Mouse (Mus musculus) large intestine, adult 2 months (tissue): ENCODE results near the gene Olfr1367. TPM values are rescaled to one million over a fixed set of nuclear protein-coding genes. Genes with fewer than 3 reads are reported as not detected.

Source experiments
- DNase-seq: peaks from one replicate; pipeline ENCODE4 v3.0.0-alpha.2; 2012; ENCODE audit warnings: low read depth, low spot score
- WGBS: fragments of 180-500 bp; shearing (Covaris S2); methylation state at CpG from one replicate; pipeline ENCODE4 v1.1.7; 2018; 5-methylcytosine and 5-hydroxymethylcytosine counted together
- polyA plus RNA-seq: library from polyadenylated mRNA; depleted of rRNA; stranded (reverse); fragments of >200 nt; gene quantifications from 2 replicates; pipeline ENCODE4 v1.2.3, GENCODE M21; 2012; rRNA removed

The Olfr1367 gene
- not detected in 2 replicates for polyA plus RNA-seq

GRCm38 (mm10) chr13:21346610-21347009 is at the start of gene Olfr1367:
Gene Olfr1367, plus strand, starts transcription at chr13:21346910.
- WGBS: 86% methylated on average over 1 of the region's 1 CpGs
- no peak for DNase-seq

GRCm38 (mm10) chr13:21298557-21298956 is 48.2 kb upstream of the Olfr1367 start:
- no peak for DNase-seq
- 42% methylated on average over 3 of the region's 3 CpGs for WGBS

GRCm38 (mm10) chr13:21304483-21305066 is 42.1 kb upstream of the Olfr1367 start:
- 58% methylated on average over 3 of the region's 3 CpGs for WGBS
- DNase-seq: no peak

- 51% methylated on average over 2 of the region's 2 CpGs for WGBS
- no peak for DNase-seq
These were observed 36.9 kb upstream of the Olfr1367 start for GRCm38 (mm10) chr13:21309788-21310187.

GRCm38 (mm10) chr13:21311926-21312325 is 34.8 kb upstream of the Olfr1367 start, which contains the start of gene Gpx6:
Gene Gpx6, plus strand, starts transcription at chr13:21312125.
- 23% methylated on average over 3 of the region's 3 CpGs for WGBS
- DNase-seq: no peak

GRCm38 (mm10) chr13:21312854-21313253 is 33.9 kb upstream of the Olfr1367 start:
- DNase-seq: no peak
- 46% methylated on average over 4 of the region's 5 CpGs for WGBS

- DNase-seq: no peak
- 71% methylated on average over 4 of the region's 4 CpGs for WGBS
These were observed 32.8 kb upstream of the Olfr1367 start for GRCm38 (mm10) chr13:21313903-21314302.

- 57% methylated on average over 3 of the region's 3 CpGs for WGBS
- no peak for DNase-seq
These were observed 26.4 kb upstream of the Olfr1367 start for GRCm38 (mm10) chr13:21320262-21320661.

- WGBS: 15% methylated on average over 18 of the region's 18 CpGs
- no peak for DNase-seq
These were observed 24.7 kb upstream of the Olfr1367 start for GRCm38 (mm10) chr13:21321890-21322494.

GRCm38 (mm10) chr13:21322509-21323375 is 24.0 kb upstream of the Olfr1367 start:
- 27% methylated on average over 18 of the region's 18 CpGs for WGBS
- DNase-seq: no peak

GRCm38 (mm10) chr13:21323405-21323804 is 23.3 kb upstream of the Olfr1367 start:
- 68% methylated on average over 6 of the region's 6 CpGs for WGBS
- DNase-seq: no peak

- peak; percentile 8 for DNase-seq
- WGBS: 9% methylated on average over 4 of the region's 4 CpGs
These were observed 20.5 kb upstream of the Olfr1367 start for GRCm38 (mm10) chr13:21326191-21326590.

- WGBS: under 1% methylated on average over 24 of the region's 24 CpGs
- DNase-seq: peak; percentile 72
These were observed 20.0 kb upstream of the Olfr1367 start for GRCm38 (mm10) chr13:21326657-21327211.

GRCm38 (mm10) chr13:21327424-21327823 is 19.3 kb upstream of the Olfr1367 start:
- DNase-seq: no peak
- 2% methylated on average over 9 of the region's 9 CpGs for WGBS

- DNase-seq: no peak
These were observed 3.9 kb downstream of the Olfr1367 start for GRCm38 (mm10) chr13:21350593-21350992.

- DNase-seq: peak; percentile 84
- WGBS: 1% methylated on average over 29 of the region's 29 CpGs
These were observed 16.0 kb downstream of the Olfr1367 start, which contains the start of gene Zscan12 for GRCm38 (mm10) chr13:21362621-21363248. Gene Zscan12, plus strand, starts transcription at chr13:21362820.

GRCm38 (mm10) chr13:21363719-21364118 is 17.0 kb downstream of the Olfr1367 start:
- 74% methylated on average over 12 of the region's 12 CpGs for WGBS
- DNase-seq: no peak

- DNase-seq: no peak
- WGBS: 77% methylated on average over 6 of the region's 6 CpGs
These were observed 19.9 kb downstream of the Olfr1367 start for GRCm38 (mm10) chr13:21366635-21367034.

- no peak for DNase-seq
- 85% methylated on average over 2 of the region's 2 CpGs for WGBS
These were observed 26.0 kb downstream of the Olfr1367 start for GRCm38 (mm10) chr13:21372700-21373099.

- WGBS: 77% methylated on average over 2 of the region's 2 CpGs
- DNase-seq: no peak
These were observed 31.1 kb downstream of the Olfr1367 start for GRCm38 (mm10) chr13:21377773-21378172.
